Mouse (Mus musculus) CH12.LX (cell line): Measurements from ENCODE around the gene Myo10. TPM values are rescaled to one million over a fixed set of nuclear protein-coding genes. Genes with fewer than 3 reads are reported as not detected.

Experiments
- DNase-seq: peaks from one replicate; pipeline ENCODE4 v3.0.0-alpha.2; 2013; ENCODE audit errors: extremely low read depth
- H3K27ac ChIP-seq: 2 replicates; pipeline ENCODE4 v1.5.1; 2012; ENCODE audit warnings: low read depth, mild to moderate bottlenecking, control low read depth, moderate library complexity; ENCODE audit not compliant: insufficient read depth
- H3K27me3 ChIP-seq: replicated peaks from 2 replicates; pipeline ENCODE3; 2012; ENCODE audit warnings: inconsistent platforms
- H3K36me3 ChIP-seq, 2 experiments: replicated peaks in 1 of 2; 2 replicates each; pipeline versions ENCODE3 to v1.6.1; 2012; ENCODE audit warnings: inconsistent platforms in 1 of 2, low read length in 1 of 2, mild to moderate bottlenecking in 1 of 2, mixed read lengths in 1 of 2, moderate library complexity in 1 of 2; ENCODE audit not compliant: control insufficient read depth in 1 of 2, insufficient read depth in 1 of 2
- H3K4me1 ChIP-seq, 2 experiments: 2 replicates each; pipeline ENCODE4 v1.6.1; 2012; ENCODE audit warnings: inconsistent platforms in 1 of 2, moderate library complexity in 1 of 2; ENCODE audit not compliant: insufficient read depth in 2 of 2, control insufficient read depth in 1 of 2
- H3K4me2 ChIP-seq: 2 replicates; pipeline ENCODE4 v1.6.1; 2012; ENCODE audit warnings: low read depth, mild to moderate bottlenecking, control low read depth; ENCODE audit not compliant: poor library complexity, insufficient read depth, severe bottlenecking
- H3K4me3 ChIP-seq, 3 experiments: fragments of 150-350 bp in 1 of 3; sonication (generic) in 1 of 3; replicated peaks in 1 of 3; 2 replicates each; pipeline versions ENCODE3 to v1.5.1; 2011 to 2012; ENCODE audit warnings: low read depth in 2 of 3, low read length in 2 of 3, mild to moderate bottlenecking in 2 of 3, moderate library complexity in 2 of 3, control low read depth in 1 of 3, improper control_type of control experiment in 1 of 3, inconsistent platforms in 1 of 3, mixed read lengths in 1 of 3; ENCODE audit not compliant: poor library complexity in 1 of 3
- H3K79me2 ChIP-seq: replicated peaks from 2 replicates; pipeline ENCODE4 v1.6.1; 2012; ENCODE audit warnings: mild to moderate bottlenecking, moderate library complexity; ENCODE audit not compliant: control insufficient read depth, poor library complexity, insufficient read depth, severe bottlenecking; ENCODE audit errors: extremely low read depth
- H3K9ac ChIP-seq: 2 replicates; pipeline ENCODE4 v1.6.1; 2012; ENCODE audit warnings: low read depth, mild to moderate bottlenecking, control low read depth, moderate library complexity; ENCODE audit not compliant: insufficient read depth
- H3K9me3 ChIP-seq: replicated peaks from 2 replicates; pipeline ENCODE3; 2012; ENCODE audit warnings: low read length, inconsistent platforms, mixed read lengths
- CHD1 ChIP-seq: IDR thresholded peaks from 2 replicates; pipeline ENCODE4 v1.6.1; 2012; ENCODE audit warnings: low read depth, low read length, improper control_type of control experiment, inconsistent platforms
- CHD2 ChIP-seq: IDR thresholded peaks from 2 replicates; pipeline ENCODE4 v1.6.1; 2011; ENCODE audit warnings: low read length, improper control_type of control experiment
- E2F4 ChIP-seq: IDR thresholded peaks from 2 replicates; pipeline ENCODE4 v1.6.1; 2011; ENCODE audit warnings: low read depth, low read length, improper control_type of control experiment; ENCODE audit not compliant: insufficient replicate concordance
- EP300 ChIP-seq: IDR thresholded peaks from 2 replicates; pipeline ENCODE4 v1.6.1; 2011; ENCODE audit warnings: low read length, improper control_type of control experiment
- HCFC1 ChIP-seq: IDR thresholded peaks from 2 replicates; pipeline ENCODE4 v1.6.1; 2012; ENCODE audit warnings: low read depth, mild to moderate bottlenecking, inconsistent platforms, low read length, improper control_type of control experiment
- IRF4 ChIP-seq: IDR thresholded peaks from 2 replicates; pipeline ENCODE4 v1.6.1; 2014; ENCODE audit warnings: low read depth, mild to moderate bottlenecking, inconsistent platforms, low read length, improper control_type of control experiment
- KAT2A ChIP-seq: IDR thresholded peaks from 2 replicates; pipeline ENCODE4 v1.6.1; 2012; ENCODE audit warnings: low read length, improper control_type of control experiment, inconsistent platforms; ENCODE audit not compliant: insufficient replicate concordance
- MAFK ChIP-seq: IDR thresholded peaks from 2 replicates; pipeline ENCODE4 v1.6.1; 2011; ENCODE audit warnings: low read length, improper control_type of control experiment; ENCODE audit not compliant: insufficient replicate concordance
- MEF2A ChIP-seq: IDR thresholded peaks from 2 replicates; pipeline ENCODE4 v1.6.1; 2014; ENCODE audit warnings: low read depth, mild to moderate bottlenecking, inconsistent platforms, low read length, improper control_type of control experiment, borderline replicate concordance
- MXI1 ChIP-seq: IDR thresholded peaks from 2 replicates; pipeline ENCODE4 v1.6.1; 2011; ENCODE audit warnings: mild to moderate bottlenecking, low read depth, low read length, improper control_type of control experiment
- MYC ChIP-seq: IDR thresholded peaks from 2 replicates; pipeline ENCODE4 v1.6.1; 2011; ENCODE audit warnings: low read depth, mild to moderate bottlenecking, improper control_type of control experiment, low read length
- PAX5 ChIP-seq: IDR thresholded peaks from 2 replicates; pipeline ENCODE4 v1.6.1; 2012; ENCODE audit warnings: low read length, inconsistent platforms, mixed read lengths
- POLR2A ChIP-seq: IDR thresholded peaks from 2 replicates; pipeline ENCODE4 v1.6.1; 2011; ENCODE audit warnings: low read depth, mild to moderate bottlenecking, improper control_type of control experiment, low read length
- POLR2AphosphoS2 ChIP-seq: IDR thresholded peaks from 2 replicates; pipeline ENCODE4 v1.6.1; 2011; ENCODE audit warnings: low read depth, low read length, improper control_type of control experiment
- RCOR1 ChIP-seq: conservative IDR thresholded peaks from 2 replicates; pipeline ENCODE4 v1.6.1; 2012; ENCODE audit warnings: low read depth, mild to moderate bottlenecking, inconsistent platforms, low read length, improper control_type of control experiment
- ZC3H11A ChIP-seq: IDR thresholded peaks from 2 replicates; pipeline ENCODE4 v1.6.1; 2012; ENCODE audit warnings: low read depth, mild to moderate bottlenecking, inconsistent platforms, low read length, improper control_type of control experiment
- ZMIZ1 ChIP-seq: IDR thresholded peaks from 2 replicates; pipeline ENCODE4 v1.6.1; 2012; ENCODE audit warnings: low read depth, mild to moderate bottlenecking, inconsistent platforms, low read length, improper control_type of control experiment
- ZNF384 ChIP-seq: IDR thresholded peaks from 2 replicates; pipeline ENCODE4 v1.6.1; 2012; ENCODE audit warnings: low read depth, low read length, improper control_type of control experiment, inconsistent platforms
- dilution Hi-C: fragments of 300-500 bp; cut with MboI; formaldehyde crosslinking; loops from 2 replicates; pipeline ENCODE4 v1.14.3; 2020; ENCODE audit warnings: low sequenced_read_pairs; ENCODE audit not compliant: extremely low pct_unique_long_range_greater_than_20kb, extremely low pct_ligation_motif_present
- in situ Hi-C: fragments of 300-500 bp; cut with MboI; formaldehyde crosslinking; loops from 3 replicates; pipeline ENCODE4 v1.14.3; 2019; ENCODE audit warnings: low sequenced_read_pairs, low pct_ligation_motif_present, low pct_unique_long_range_greater_than_20kb, mixed read lengths
- polyA plus RNA-seq: library from polyadenylated mRNA; unstranded; fragments of >175 nt; gene quantifications from 2 replicates; pipeline ENCODE4 v1.2.1, GENCODE M21; 2012; ENCODE audit warnings: low read depth; ENCODE audit not compliant: insufficient read length
- total RNA-seq, 2 experiments: library from RNA; depleted of rRNA; stranded (reverse); fragments of 300-350 nt in 1 of 2; fragments of >200 nt in 1 of 2; gene quantifications; 2 replicates each; pipeline ENCODE4 v1.2.3; 2012 to 2014

Myo10 gene
- total and polyA plus RNA-seq, 3 experiments: 6.4 to 13.6 (median 8.6) TPM

- no peak overlapping the region for H3K9ac ChIP-seq
- H3K4me1 ChIP-seq: peaks cover 3 to 21% of the 10 kb centered on the region in 2 experiments; a peak in 2 of 4 replicates
- H3K36me3 ChIP-seq: peaks cover 32 to 55% of the 10 kb centered on the region in 2 experiments
- H3K9me3 ChIP-seq: no peaks in the 10 kb centered on the region
- TF ChIP-seq POLR2A (no peak), POLR2AphosphoS2 (0 out of 2 replicates have a peak, but pooled peaks have one; percentile 49)
- TF ChIP-seq, all 38 proteins: peak for 1
- Histone ChIP-seq H3K4me2 (no peak overlapping the region), H3K79me2 (no peaks in the 10 kb centered on the region), H3K27ac (no peak overlapping the region), H3K27me3 (no peaks in the 10 kb centered on the region), H3K4me3 (no peak overlapping the region)
- dilution Hi-C loops (no loop called here), in situ Hi-C loops (no loop called here)
- no peak for DNase-seq
These were observed 192.2 kb downstream of the Myo10 start for GRCm38 (mm10) chr15:25814535-25814934.

- TF ChIP-seq POLR2A (no peak), CHD1 (no peak), PAX5 (no peak), IRF4 (no peak), EP300 (no peak), MEF2A (no peak), RCOR1 (no peak), ZMIZ1 (no peak), MXI1 (no peak), HCFC1 (no peak), ZNF384 (no peak), E2F4 (no peak), CHD2 (no peak), ZC3H11A (no peak), MYC (no peak), MAFK (no peak), KAT2A (no peak)
- dilution Hi-C loops (no loop called here), in situ Hi-C loops (no loop called here)
- Histone ChIP-seq H3K27me3 (no peaks in the 10 kb centered on the region), H3K4me3 (no peak overlapping the region), H3K4me2 (no peak overlapping the region), H3K36me3 (peaks cover 5 to 28% of the 10 kb centered on the region in 2 experiments), H3K27ac (no peak overlapping the region), H3K9me3 (peaks cover 4% of the 10 kb centered on the region), H3K79me2 (no peaks in the 10 kb centered on the region), H3K4me1 (peaks cover 0 to 19% of the 10 kb centered on the region in 2 experiments; a peak in 2 of 4 replicates), H3K9ac (no peak overlapping the region)
- DNase-seq: no peak
These were observed 194.9 kb downstream of the Myo10 start for GRCm38 (mm10) chr15:25817191-25817590.
